Mouse (Mus musculus) limb, embryonic 11.5 days (tissue): ENCODE data around the gene Ptprn2. TPM values are rescaled to one million over a fixed set of nuclear protein-coding genes. Genes with fewer than 3 reads are reported as not detected.

Source experiments
- ATAC-seq: fragments of 200-750 bp; cut with Nextera tagmentation; 2 replicates; pipeline ENCODE4 v1.8.0; 2017; ENCODE audit warnings: low read depth; ENCODE audit not compliant: insufficient number of reproducible peaks, low FRiP score, low TSS enrichment
- DNase-seq: peaks from one replicate; pipeline ENCODE4 v3.0.0-alpha.2; 2015; ENCODE audit warnings: low spot score
- H3K27ac ChIP-seq: fragments of 300-500 bp; sonication (generic); replicated peaks from 2 replicates; pipeline ENCODE4 v1.5.1; 2014; ENCODE audit warnings: low read depth, mild to moderate bottlenecking, low read length
- H3K27me3 ChIP-seq: fragments of 300-500 bp; sonication (generic); 2 replicates; pipeline ENCODE4 v1.6.1; 2014; ENCODE audit warnings: mild to moderate bottlenecking, low read length, mixed read lengths; ENCODE audit not compliant: control insufficient read depth, insufficient read depth
- H3K36me3 ChIP-seq: fragments of 300-500 bp; sonication (generic); 2 replicates; pipeline ENCODE4 v1.6.1; 2014; ENCODE audit warnings: mild to moderate bottlenecking, low read length, moderate library complexity, mixed read lengths; ENCODE audit not compliant: control insufficient read depth, insufficient read depth
- H3K4me1 ChIP-seq: fragments of 300-500 bp; sonication (generic); 2 replicates; pipeline ENCODE4 v1.6.1; 2014; ENCODE audit warnings: low read length, mixed read lengths; ENCODE audit not compliant: control insufficient read depth, insufficient read depth
- H3K4me2 ChIP-seq: fragments of 300-500 bp; sonication (generic); 2 replicates; pipeline ENCODE4 v1.6.1; 2014; ENCODE audit warnings: low read depth, mild to moderate bottlenecking, moderate library complexity; ENCODE audit not compliant: severe bottlenecking
- H3K4me3 ChIP-seq: fragments of 300-500 bp; sonication (generic); 2 replicates; pipeline ENCODE4 v1.5.1; 2014; ENCODE audit warnings: low read depth, low read length
- H3K9ac ChIP-seq: fragments of 300-500 bp; sonication (generic); 2 replicates; pipeline ENCODE4 v1.6.1; 2014; ENCODE audit warnings: mild to moderate bottlenecking, low read length
- H3K9me3 ChIP-seq: fragments of 300-500 bp; sonication (generic); 2 replicates; pipeline ENCODE4 v1.6.1; 2016; ENCODE audit warnings: low read length; ENCODE audit not compliant: control insufficient read depth
- WGBS: fragments of 180-500 bp; shearing (Covaris S2); extraction: QIAGEN DNeasy Blood & Tissue Kit; methylation state at CpG from one replicate; pipeline ENCODE4 v1.1.7; 2014; 5-methylcytosine and 5-hydroxymethylcytosine counted together
- polyA plus RNA-seq: library from polyadenylated mRNA; unstranded; fragments of >200 nt; fragmentation: Nextera tagmentation; extraction: Ambion mirVana; gene quantifications from 2 replicates; pipeline ENCODE4 v1.2.1, GENCODE M21; 2014

The Ptprn2 gene
- polyA plus RNA-seq, 1 experiment from 2014 or later = not detected

- no peaks in the 10 kb centered on the region for H3K27me3 ChIP-seq
- H3K27ac ChIP-seq = no peak overlapping the region
- no peak overlapping the region for H3K4me2 ChIP-seq
- no peaks in the 10 kb centered on the region for H3K9me3 ChIP-seq
- H3K36me3 ChIP-seq = no peaks in the 10 kb centered on the region
- peaks cover 3% of the 10 kb centered on the region; the same call in 1 of the 2 replicates for H3K4me1 ChIP-seq
- WGBS = 88% methylated on average over 4 of the region's 4 CpGs
- ATAC-seq (no peak), DNase-seq (no peak)
- H3K4me3 ChIP-seq = no peak overlapping the region
- H3K9ac ChIP-seq = no peak overlapping the region
Measured at GRCm38 (mm10) chr12:117270199-117270598, 784.7 kb downstream of the Ptprn2 start.

GRCm38 (mm10) chr12:117273166-117273565 is 787.6 kb downstream of the Ptprn2 start:
- WGBS = 11% methylated on average over 4 of the region's 4 CpGs
- no peaks in the 10 kb centered on the region for H3K36me3 ChIP-seq
- no peaks in the 10 kb centered on the region for H3K9me3 ChIP-seq
- H3K27me3 ChIP-seq = no peaks in the 10 kb centered on the region
- H3K27ac ChIP-seq = no peak overlapping the region
- peak; percentile 38 for DNase-seq
- ATAC-seq = no peak
- H3K4me1 ChIP-seq = peaks cover 3% of the 10 kb centered on the region; the same call in 1 of the 2 replicates
- H3K4me2 ChIP-seq = no peak overlapping the region
- H3K9ac ChIP-seq = no peak overlapping the region
- no peak overlapping the region for H3K4me3 ChIP-seq

- WGBS = 87% methylated on average over 5 of the region's 5 CpGs
- DNase-seq = no peak
- no peaks in the 10 kb centered on the region for H3K36me3 ChIP-seq
- H3K4me1 ChIP-seq = peaks cover 3% of the 10 kb centered on the region; the same call in 1 of the 2 replicates
- no peak for ATAC-seq
- H3K9ac ChIP-seq = no peak overlapping the region
- no peak overlapping the region for H3K27ac ChIP-seq
- no peak overlapping the region for H3K4me3 ChIP-seq
- no peaks in the 10 kb centered on the region for H3K9me3 ChIP-seq
- H3K27me3 ChIP-seq = no peaks in the 10 kb centered on the region
- H3K4me2 ChIP-seq = no peak overlapping the region
Measured at GRCm38 (mm10) chr12:117274576-117274975, 789.1 kb downstream of the Ptprn2 start.

- no peak for ATAC-seq
- Histone ChIP-seq H3K9ac (no peak overlapping the region), H3K27me3 (no peaks in the 10 kb centered on the region), H3K36me3 (no peaks in the 10 kb centered on the region), H3K4me1 (no peaks in the 10 kb centered on the region), H3K4me2 (no peak overlapping the region), H3K9me3 (no peaks in the 10 kb centered on the region), H3K4me3 (no peak overlapping the region), H3K27ac (no peak overlapping the region)
- no peak for DNase-seq
- 94% methylated on average over 3 of the region's 3 CpGs for WGBS
Measured at GRCm38 (mm10) chr12:117280790-117281189, 795.3 kb downstream of the Ptprn2 start.

- DNase-seq (no peak), ATAC-seq (no peak)
- no peaks in the 10 kb centered on the region for H3K36me3 ChIP-seq
- no peak overlapping the region for H3K27ac ChIP-seq
- H3K4me3 ChIP-seq = no peak overlapping the region
- no peaks in the 10 kb centered on the region for H3K27me3 ChIP-seq
- no peaks in the 10 kb centered on the region for H3K4me1 ChIP-seq
- no peak overlapping the region for H3K4me2 ChIP-seq
- no peaks in the 10 kb centered on the region for H3K9me3 ChIP-seq
- H3K9ac ChIP-seq = no peak overlapping the region
- 84% methylated on average over 2 of the region's 2 CpGs for WGBS
Measured at GRCm38 (mm10) chr12:117282659-117283058, 797.1 kb downstream of the Ptprn2 start.

- no peak for DNase-seq
- H3K4me2 ChIP-seq = no peak overlapping the region
- ATAC-seq = no peak
- 71% methylated on average over 2 of the region's 2 CpGs for WGBS
- no peak overlapping the region for H3K27ac ChIP-seq
- H3K36me3 ChIP-seq = no peaks in the 10 kb centered on the region
- no peaks in the 10 kb centered on the region for H3K27me3 ChIP-seq
- H3K9ac ChIP-seq = no peak overlapping the region
- H3K4me3 ChIP-seq = no peak overlapping the region
- H3K9me3 ChIP-seq = no peaks in the 10 kb centered on the region
- no peaks in the 10 kb centered on the region for H3K4me1 ChIP-seq
Measured at GRCm38 (mm10) chr12:117287456-117287855, 801.9 kb downstream of the Ptprn2 start.

GRCm38 (mm10) chr12:117291943-117292342 is 806.4 kb downstream of the Ptprn2 start:
- Histone ChIP-seq H3K9ac (no peak overlapping the region), H3K4me1 (no peaks in the 10 kb centered on the region), H3K9me3 (no peaks in the 10 kb centered on the region), H3K4me2 (no peak overlapping the region), H3K4me3 (no peak overlapping the region), H3K36me3 (no peaks in the 10 kb centered on the region), H3K27ac (no peak overlapping the region), H3K27me3 (no peaks in the 10 kb centered on the region)
- 78% methylated on average over 3 of the region's 3 CpGs for WGBS
- no peak for DNase-seq
- ATAC-seq = no peak

GRCm38 (mm10) chr12:117296792-117297191 is 811.3 kb downstream of the Ptprn2 start:
- ATAC-seq (no peak), DNase-seq (no peak)
- Histone ChIP-seq H3K36me3 (no peaks in the 10 kb centered on the region), H3K27me3 (no peaks in the 10 kb centered on the region), H3K27ac (no peak overlapping the region), H3K4me2 (no peak overlapping the region), H3K4me1 (no peaks in the 10 kb centered on the region), H3K9me3 (no peaks in the 10 kb centered on the region), H3K9ac (no peak overlapping the region), H3K4me3 (no peak overlapping the region)
- WGBS = 67% methylated on average over 2 of the region's 2 CpGs

GRCm38 (mm10) chr12:117299084-117299483 is 813.6 kb downstream of the Ptprn2 start:
- Histone ChIP-seq H3K36me3 (no peaks in the 10 kb centered on the region), H3K9ac (no peak overlapping the region)

More at GRCm38 (mm10) chr12:117299084-117299483, 813.6 kb downstream of the Ptprn2 start:
- no peaks in the 10 kb centered on the region for H3K9me3 ChIP-seq
- no peaks in the 10 kb centered on the region for H3K27me3 ChIP-seq
- no peak for ATAC-seq
- H3K4me1 ChIP-seq = no peaks in the 10 kb centered on the region
- H3K4me2 ChIP-seq = no peak overlapping the region
- no peak overlapping the region for H3K27ac ChIP-seq
- no peak overlapping the region for H3K4me3 ChIP-seq
- DNase-seq = no peak
- 79% methylated on average over 3 of the region's 3 CpGs for WGBS
